Mouse (Mus musculus) hindbrain, embryonic 12.5 days (tissue): ENCODE results near the gene Cntn5. TPM values are rescaled to one million over a fixed set of nuclear protein-coding genes. Genes with fewer than 3 reads are reported as not detected.

Experiments used
- ATAC-seq: fragments of 200-750 bp; cut with Nextera tagmentation; 2 replicates; pipeline ENCODE4 v1.8.0; 2017; ENCODE audit warnings: moderate TSS enrichment; ENCODE audit not compliant: low FRiP score
- H3K27ac ChIP-seq: fragments of 300-500 bp; sonication (generic); 2 replicates; pipeline ENCODE4 v1.5.1; 2016; ENCODE audit warnings: mild to moderate bottlenecking
- H3K27me3 ChIP-seq: fragments of 300-500 bp; sonication (generic); 2 replicates; pipeline ENCODE4 v1.6.1; 2016; ENCODE audit warnings: mild to moderate bottlenecking
- H3K36me3 ChIP-seq: fragments of 300-500 bp; sonication (generic); 2 replicates; pipeline ENCODE4 v1.6.1; 2016; ENCODE audit warnings: mild to moderate bottlenecking
- H3K4me1 ChIP-seq: fragments of 300-500 bp; sonication (generic); 2 replicates; pipeline ENCODE4 v1.6.1; 2016
- H3K4me2 ChIP-seq: fragments of 300-500 bp; sonication (generic); replicated peaks from 2 replicates; pipeline ENCODE4 v1.6.1; 2016; ENCODE audit warnings: mild to moderate bottlenecking
- H3K4me3 ChIP-seq: fragments of 300-500 bp; sonication (generic); 2 replicates; pipeline ENCODE4 v1.5.1; 2016; ENCODE audit warnings: mild to moderate bottlenecking
- H3K9ac ChIP-seq: fragments of 300-500 bp; sonication (generic); 2 replicates; pipeline ENCODE4 v1.6.1; 2016; ENCODE audit warnings: mild to moderate bottlenecking, moderate library complexity
- H3K9me3 ChIP-seq: fragments of 300-500 bp; sonication (generic); replicated peaks from 2 replicates; pipeline ENCODE4 v1.6.1; 2016; ENCODE audit warnings: mild to moderate bottlenecking
- WGBS: fragments of 180-500 bp; shearing (Covaris S2); methylation state at CpG from one replicate; pipeline ENCODE4 v1.1.7; 2016; 5-methylcytosine and 5-hydroxymethylcytosine counted together
- polyA plus RNA-seq: library from polyadenylated mRNA; unstranded; fragments of >200 nt; fragmentation: Nextera tagmentation; extraction: Ambion mirVana; gene quantifications from 2 replicates; pipeline ENCODE4 v1.2.1, GENCODE M21; 2016

The Cntn5 gene
- polyA plus RNA-seq, 1 experiment from 2014 or later = 8.9 TPM

GRCm38 (mm10) chr9:10268836-10269235 lies 635.7 kb downstream of the Cntn5 start:
- Histone ChIP-seq H3K27me3 (no peaks in the 10 kb centered on the region), H3K4me2 (no peak overlapping the region), H3K36me3 (no peaks in the 10 kb centered on the region), H3K4me1 (peaks cover 6% of the 10 kb centered on the region; the same call in 1 of the 2 replicates), H3K9me3 (no peaks in the 10 kb centered on the region), H3K27ac (0 out of 2 replicates have a peak overlapping the region, but pooled peaks have one; percentile 35), H3K9ac (no peak overlapping the region), H3K4me3 (no peak overlapping the region)
- WGBS = 60% methylated on average over 6 of the region's 6 CpGs
- no peak for ATAC-seq

GRCm38 (mm10) chr9:10265616-10266015 lies 639.0 kb downstream of the Cntn5 start:
- 33% methylated on average over 3 of the region's 3 CpGs for WGBS
- H3K36me3 ChIP-seq = no peaks in the 10 kb centered on the region
- peaks cover 6% of the 10 kb centered on the region; the same call in 1 of the 2 replicates for H3K4me1 ChIP-seq
- H3K4me3 ChIP-seq = no peak overlapping the region
- H3K9me3 ChIP-seq = no peaks in the 10 kb centered on the region
- no peak overlapping the region for H3K27ac ChIP-seq
- no peaks in the 10 kb centered on the region for H3K27me3 ChIP-seq
- H3K4me2 ChIP-seq = no peak overlapping the region
- no peak for ATAC-seq
- H3K9ac ChIP-seq = no peak overlapping the region

DNA sequence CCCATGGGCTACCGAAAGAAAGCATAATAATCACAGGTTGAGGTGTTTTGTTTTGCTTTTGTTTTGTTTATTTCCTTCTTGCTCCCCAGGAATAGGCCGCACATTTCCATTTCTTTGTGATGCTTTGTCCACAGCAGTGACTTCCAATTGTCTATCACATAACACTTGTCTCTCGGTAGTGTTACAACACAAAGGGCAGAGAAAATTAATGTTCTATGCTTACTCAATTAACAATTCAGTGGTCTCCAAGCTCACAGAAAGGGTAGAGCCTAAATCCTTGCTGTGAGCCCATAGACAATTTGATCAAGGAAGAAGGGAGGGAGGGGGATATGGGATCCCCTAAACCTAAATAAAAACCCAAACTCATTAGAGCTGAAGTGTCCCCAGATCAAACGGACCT lies 671.2 kb downstream of the Cntn5 start:
- WGBS = 46% methylated on average over 4 of the region's 4 CpGs
- no peak; the same call in 1 of the 2 replicates for ATAC-seq
- Histone ChIP-seq H3K4me1 (peaks cover 2% of the 10 kb centered on the region; the same call in 1 of the 2 replicates), H3K36me3 (no peaks in the 10 kb centered on the region), H3K27me3 (no peaks in the 10 kb centered on the region), H3K27ac (no peak overlapping the region), H3K9ac (no peak overlapping the region), H3K4me3 (no peak overlapping the region), H3K9me3 (no peaks in the 10 kb centered on the region), H3K4me2 (no peak overlapping the region)

DNA sequence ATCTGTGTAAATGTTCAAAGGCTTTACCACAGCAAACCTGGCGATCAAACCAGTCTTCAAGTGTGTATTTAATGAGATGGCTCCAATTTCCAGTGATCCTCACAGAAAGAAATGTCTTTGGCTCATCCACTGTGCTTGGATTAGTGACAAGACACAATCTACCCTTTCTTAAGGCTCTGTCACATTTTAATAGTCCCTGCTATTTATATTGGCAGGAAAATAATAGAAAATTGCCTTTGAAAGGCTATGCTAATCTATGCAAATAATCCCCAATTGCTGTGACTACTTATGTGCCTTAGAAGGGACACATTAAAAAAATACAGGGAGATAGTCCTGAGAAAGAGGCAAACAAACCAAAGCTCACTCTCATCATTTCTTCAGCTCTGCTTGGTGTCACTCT lies 672.5 kb downstream of the Cntn5 start:
- 59% methylated on average over 1 of the region's 1 CpGs for WGBS
- no peak for ATAC-seq
- H3K4me1 ChIP-seq = peaks cover 2% of the 10 kb centered on the region; the same call in 1 of the 2 replicates

DNA sequence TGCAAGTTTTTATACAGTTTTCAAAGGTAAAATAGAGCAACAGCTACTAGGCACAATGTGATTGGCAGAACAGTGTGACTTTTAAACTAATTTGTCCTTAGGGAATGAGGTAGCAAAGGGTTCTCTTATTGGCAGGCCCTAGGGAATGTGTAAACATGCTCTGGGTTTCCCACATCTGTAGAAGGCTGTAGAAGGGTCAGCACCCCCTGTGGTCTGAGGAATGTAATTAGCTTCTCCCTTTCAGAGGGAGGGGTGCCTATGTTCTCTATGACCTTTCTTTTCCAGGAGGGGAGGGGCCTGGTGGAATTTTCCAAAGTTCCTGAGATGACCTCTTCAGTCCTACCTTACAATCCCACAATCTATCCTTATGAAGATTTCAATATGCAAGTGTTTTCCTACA lies 673.6 kb downstream of the Cntn5 start:
- Histone ChIP-seq H3K4me1 (peaks cover 2% of the 10 kb centered on the region; the same call in 1 of the 2 replicates), H3K9me3 (no peaks in the 10 kb centered on the region), H3K4me3 (no peak overlapping the region), H3K36me3 (no peaks in the 10 kb centered on the region), H3K4me2 (no peak overlapping the region), H3K9ac (no peak overlapping the region), H3K27me3 (no peaks in the 10 kb centered on the region), H3K27ac (no peak overlapping the region)
- ATAC-seq = no peak

More for the DNA sequence above, 672.5 kb downstream of the Cntn5 start:
- H3K4me3 ChIP-seq = no peak overlapping the region
- H3K4me2 ChIP-seq = no peak overlapping the region
- no peak overlapping the region for H3K9ac ChIP-seq
- H3K27me3 ChIP-seq = no peaks in the 10 kb centered on the region
- no peaks in the 10 kb centered on the region for H3K36me3 ChIP-seq
- no peaks in the 10 kb centered on the region for H3K9me3 ChIP-seq
- no peak overlapping the region for H3K27ac ChIP-seq

GRCm38 (mm10) chr9:10229716-10230115 lies 674.9 kb downstream of the Cntn5 start:
- Histone ChIP-seq H3K27ac (no peak overlapping the region), H3K4me2 (no peak overlapping the region), H3K4me3 (no peak overlapping the region), H3K9me3 (no peaks in the 10 kb centered on the region), H3K9ac (no peak overlapping the region), H3K4me1 (peaks cover 2% of the 10 kb centered on the region; the same call in 1 of the 2 replicates), H3K36me3 (no peaks in the 10 kb centered on the region), H3K27me3 (no peaks in the 10 kb centered on the region)
- ATAC-seq = no peak
- 30% methylated on average over 2 of the region's 2 CpGs for WGBS

- H3K9me3 ChIP-seq = no peaks in the 10 kb centered on the region
- 48% methylated on average over 2 of the region's 2 CpGs for WGBS
- no peaks in the 10 kb centered on the region for H3K4me1 ChIP-seq
- H3K4me2 ChIP-seq = no peak overlapping the region
- 0 out of 2 replicates have a peak, but pooled peaks have one; percentile 29 for ATAC-seq
- no peak overlapping the region for H3K27ac ChIP-seq
- no peak overlapping the region for H3K9ac ChIP-seq
- no peaks in the 10 kb centered on the region for H3K36me3 ChIP-seq
- H3K27me3 ChIP-seq = no peaks in the 10 kb centered on the region
- H3K4me3 ChIP-seq = no peak overlapping the region
Observed at GRCm38 (mm10) chr9:10226013-10226412, 678.6 kb downstream of the Cntn5 start.

DNA sequence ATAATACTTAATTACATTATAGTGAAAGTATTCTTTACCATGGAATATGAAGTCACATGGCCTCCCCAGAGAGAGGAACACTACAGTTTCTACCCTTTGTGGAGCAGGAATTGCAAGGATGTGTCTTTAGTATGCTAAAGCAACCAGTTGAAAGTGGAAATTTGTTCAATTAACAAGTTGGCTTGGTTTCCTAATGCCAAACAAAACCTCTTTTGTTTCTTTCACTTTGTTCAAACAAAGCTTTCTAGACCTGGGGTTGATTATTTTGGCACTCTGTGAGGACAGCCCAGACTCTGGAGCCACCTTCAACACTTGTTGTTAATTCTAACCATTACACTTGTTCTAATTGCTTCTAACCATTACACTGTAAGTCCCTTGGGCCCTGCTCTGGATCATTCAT lies 718.5 kb downstream of the Cntn5 start:
- H3K9ac ChIP-seq = no peak overlapping the region
- no peak overlapping the region for H3K27ac ChIP-seq
- no peaks in the 10 kb centered on the region for H3K9me3 ChIP-seq
- no peak overlapping the region for H3K4me2 ChIP-seq
- H3K27me3 ChIP-seq = no peaks in the 10 kb centered on the region
- H3K4me3 ChIP-seq = no peak overlapping the region
- ATAC-seq = no peak
- no peaks in the 10 kb centered on the region for H3K4me1 ChIP-seq
- no peaks in the 10 kb centered on the region for H3K36me3 ChIP-seq

- 86% methylated on average over 3 of the region's 3 CpGs for WGBS
- Histone ChIP-seq H3K9ac (no peak overlapping the region), H3K9me3 (no peaks in the 10 kb centered on the region), H3K36me3 (no peaks in the 10 kb centered on the region), H3K27ac (no peak overlapping the region), H3K27me3 (no peaks in the 10 kb centered on the region), H3K4me1 (no peaks in the 10 kb centered on the region), H3K4me2 (no peak overlapping the region), H3K4me3 (no peak overlapping the region)
- ATAC-seq = no peak
Observed at GRCm38 (mm10) chr9:10170526-10170925, 734.0 kb downstream of the Cntn5 start.

GRCm38 (mm10) chr9:10121350-10122057 lies 783.1 kb downstream of the Cntn5 start:
- no peak overlapping the region for H3K9ac ChIP-seq
- no peak for ATAC-seq
- H3K9me3 ChIP-seq = no peaks in the 10 kb centered on the region
- H3K27me3 ChIP-seq = no peaks in the 10 kb centered on the region
- H3K4me3 ChIP-seq = no peak overlapping the region
- 94% methylated on average over 1 of the region's 1 CpGs for WGBS
- H3K4me2 ChIP-seq = no peak overlapping the region
- H3K27ac ChIP-seq = no peak overlapping the region
- H3K36me3 ChIP-seq = no peaks in the 10 kb centered on the region
- H3K4me1 ChIP-seq = no peaks in the 10 kb centered on the region

DNA sequence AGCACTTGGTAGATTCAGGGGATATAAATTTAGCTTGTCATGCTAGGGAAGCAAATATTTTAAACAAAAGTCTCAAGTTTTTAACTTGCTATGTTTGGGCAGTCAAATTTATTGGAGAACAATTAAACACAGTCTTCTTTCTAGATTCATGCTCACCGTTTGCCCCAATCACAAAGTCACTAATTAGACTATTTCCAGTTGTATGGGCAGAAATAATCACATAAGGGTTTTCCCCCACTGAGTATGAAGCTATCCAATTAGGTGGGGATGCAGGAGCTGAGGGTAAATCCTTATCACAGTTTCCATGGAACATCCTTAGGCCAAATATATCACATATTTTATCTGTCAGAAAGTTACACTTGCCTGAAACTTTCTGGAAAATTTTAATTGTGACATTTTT lies 788.0 kb downstream of the Cntn5 start:
- no peak overlapping the region for H3K4me2 ChIP-seq
- H3K27ac ChIP-seq = no peak overlapping the region
- no peak overlapping the region for H3K9ac ChIP-seq
- H3K4me3 ChIP-seq = no peak overlapping the region
- H3K36me3 ChIP-seq = no peaks in the 10 kb centered on the region
- H3K4me1 ChIP-seq = no peaks in the 10 kb centered on the region
- ATAC-seq = no peak
- H3K9me3 ChIP-seq = no peaks in the 10 kb centered on the region
- no peaks in the 10 kb centered on the region for H3K27me3 ChIP-seq
- 72% methylated on average over 1 of the region's 1 CpGs for WGBS

DNA sequence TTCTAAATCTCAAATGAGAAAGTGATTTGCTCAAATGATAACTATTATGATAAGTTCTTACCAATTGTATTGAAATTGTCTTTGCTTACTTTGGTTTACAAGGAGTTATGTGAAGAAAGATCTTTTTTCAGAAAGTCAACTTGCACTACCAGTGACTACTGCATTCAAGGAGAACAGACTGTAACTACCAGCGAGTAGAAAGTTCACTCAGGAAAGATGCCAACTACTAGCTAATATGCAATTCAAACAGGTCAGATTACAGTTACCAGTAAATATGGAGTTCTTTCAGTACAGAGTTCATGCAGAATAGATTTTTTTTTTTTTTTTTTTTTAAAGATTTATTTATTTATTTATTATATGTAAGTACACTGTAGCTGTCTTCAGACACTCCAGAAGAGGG lies 795.4 kb downstream of the Cntn5 start:
- 92% methylated on average over 1 of the region's 1 CpGs for WGBS
- no peaks in the 10 kb centered on the region for H3K27me3 ChIP-seq

GRCm38 (mm10) chr9:10107861-10108260 lies 796.7 kb downstream of the Cntn5 start:
- Histone ChIP-seq H3K9me3 (no peaks in the 10 kb centered on the region), H3K4me3 (no peak overlapping the region), H3K9ac (no peak overlapping the region), H3K27ac (no peak overlapping the region), H3K4me2 (no peak overlapping the region), H3K36me3 (no peaks in the 10 kb centered on the region), H3K27me3 (no peaks in the 10 kb centered on the region), H3K4me1 (0 out of 2 replicates have a peak, but pooled peaks cover 7% of the 10 kb centered on the region)
- ATAC-seq = peak; percentile 80
- WGBS = 56% methylated on average over 4 of the region's 4 CpGs

More for the DNA sequence above, 795.4 kb downstream of the Cntn5 start:
- Histone ChIP-seq H3K36me3 (no peaks in the 10 kb centered on the region), H3K9ac (no peak overlapping the region), H3K27ac (no peak overlapping the region), H3K9me3 (no peaks in the 10 kb centered on the region), H3K4me3 (no peak overlapping the region), H3K4me1 (0 out of 2 replicates have a peak, but pooled peaks cover 7% of the 10 kb centered on the region), H3K4me2 (no peak overlapping the region)
- ATAC-seq = no peak
